Mouse (Mus musculus): ENCODE results near the gene Dact2. TPM values are rescaled to one million over a fixed set of nuclear protein-coding genes. Genes with fewer than 3 reads are reported as not detected.

Dact2 gene
- polyA plus RNA-seq, 1 experiment from 2014 or later, result 2.6 TPM

DNA sequence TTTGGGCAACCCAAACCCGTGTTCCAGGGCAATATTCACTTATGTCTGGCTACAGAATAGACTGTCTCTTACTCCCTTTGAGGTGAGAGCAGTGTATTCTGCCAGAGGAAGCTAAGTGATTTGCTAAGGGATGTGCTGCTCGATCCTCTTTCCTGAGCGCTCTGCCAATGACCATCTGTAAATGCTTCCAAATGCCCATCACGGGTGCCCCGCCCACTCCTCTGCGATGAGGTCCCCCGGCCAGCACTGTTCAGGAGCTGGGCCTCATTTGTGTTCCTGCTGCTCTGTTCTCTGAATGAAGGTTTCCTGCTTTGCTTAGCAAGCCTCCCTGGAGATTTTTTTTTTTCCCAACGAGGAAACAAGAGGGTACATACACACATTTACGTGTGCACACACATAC, 11.2 kb downstream of the Dact2 start:
- no peaks in the 10 kb centered on the region for H3K9me3 ChIP-seq (ENCODE audit: low read length)
- peaks cover 3% of the 10 kb centered on the region; the same call in 1 of the 2 replicates for H3K4me1 ChIP-seq (ENCODE audit: insufficient read depth, low read depth, low read length)
- TF ChIP-seq EP300 (IDR thresholded peaks at IDR 0.05) (no peak), CTCF (IDR thresholded peaks at IDR 0.05) (no peak)
- no peak overlapping the region for H3K4me2 ChIP-seq (replicated peaks; ENCODE audit: low read depth, low read length)
- ATAC-seq (no peak), DNase-seq (ENCODE audit: low spot score) (no peak)
- no peaks in the 10 kb centered on the region for H3K27me3 ChIP-seq (replicated peaks; ENCODE audit: insufficient read depth, low read length)
- WGBS, result 63% methylated on average over 9 of the region's 9 CpGs
- H3K27ac ChIP-seq (ENCODE audit: low read length), result no peak overlapping the region
- no peaks in the 10 kb centered on the region; the same call in 1 of the 2 replicates for H3K36me3 ChIP-seq (ENCODE audit: insufficient read depth, low read length)
- H3K9ac ChIP-seq (replicated peaks; ENCODE audit: low read depth), result no peak overlapping the region
- no peak overlapping the region for H3K4me3 ChIP-seq (ENCODE audit: low read depth, low read length)

DNA sequence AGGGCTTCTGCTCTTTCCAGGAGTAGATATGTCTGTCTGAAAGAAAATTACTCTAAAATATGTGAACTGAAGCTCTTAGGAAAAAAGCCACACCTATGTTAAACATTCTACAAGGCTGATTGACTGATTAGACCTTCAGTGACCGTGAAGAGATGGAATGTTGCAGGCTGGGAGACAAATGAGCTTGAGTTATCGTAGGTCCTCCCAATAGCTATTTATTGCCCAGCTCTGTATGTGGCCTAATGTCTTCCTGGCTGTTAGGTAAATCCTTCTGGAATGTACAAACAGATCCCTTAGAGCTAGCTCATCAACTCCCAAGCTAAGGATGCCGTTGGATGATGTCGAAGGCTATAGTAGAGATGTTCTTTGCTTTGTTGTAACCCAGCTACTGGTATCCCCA, 11.7 kb downstream of the Dact2 start:
- Histone ChIP-seq H3K9me3 (ENCODE audit: low read length) (no peaks in the 10 kb centered on the region), H3K4me2 (replicated peaks; ENCODE audit: low read depth, low read length) (no peak overlapping the region), H3K4me3 (ENCODE audit: low read depth, low read length) (no peak overlapping the region), H3K27ac (ENCODE audit: low read length) (no peak overlapping the region), H3K4me1 (ENCODE audit: insufficient read depth, low read depth, low read length) (peaks cover 3% of the 10 kb centered on the region; the same call in 1 of the 2 replicates), H3K9ac (replicated peaks; ENCODE audit: low read depth) (no peak overlapping the region), H3K27me3 (replicated peaks; ENCODE audit: insufficient read depth, low read length) (no peaks in the 10 kb centered on the region), H3K36me3 (ENCODE audit: insufficient read depth, low read length) (no peaks in the 10 kb centered on the region; the same call in 1 of the 2 replicates)
- 46% methylated on average over 4 of the region's 4 CpGs for WGBS
- TF ChIP-seq CTCF (IDR thresholded peaks at IDR 0.05), result no peak
- TF ChIP-seq EP300 (IDR thresholded peaks at IDR 0.05), result no peak
- no peak for DNase-seq (ENCODE audit: low spot score)
- ATAC-seq, result no peak

DNA sequence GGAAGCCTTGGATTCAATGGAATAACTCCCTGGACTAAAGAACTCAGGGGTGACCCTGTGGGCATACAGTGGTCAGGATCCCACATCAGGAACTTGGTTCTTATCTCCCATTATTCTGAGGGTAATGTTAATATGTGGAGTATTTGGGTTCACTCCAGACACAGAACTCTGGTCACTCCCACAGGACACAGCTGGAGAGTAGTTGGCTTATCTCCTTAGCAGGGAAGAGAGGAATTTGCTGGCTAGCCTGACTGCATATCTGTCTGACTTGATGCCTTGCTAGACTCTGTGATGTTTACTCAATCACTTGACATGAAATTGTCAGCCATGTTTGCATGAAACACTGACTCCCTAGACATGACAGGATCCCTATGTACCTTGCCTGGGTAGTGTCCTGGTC, 15.6 kb downstream of the Dact2 start:
- peak; percentile 71; the same call in 1 of the 2 replicates for ATAC-seq
- Histone ChIP-seq H3K4me2 (replicated peaks; ENCODE audit: low read depth, low read length) (no peak overlapping the region), H3K4me3 (ENCODE audit: low read depth, low read length) (no peak overlapping the region), H3K9me3 (ENCODE audit: low read length) (no peaks in the 10 kb centered on the region), H3K9ac (replicated peaks; ENCODE audit: low read depth) (no peak overlapping the region), H3K4me1 (ENCODE audit: insufficient read depth, low read depth, low read length) (peaks cover 3% of the 10 kb centered on the region; the same call in 1 of the 2 replicates), H3K27ac (ENCODE audit: low read length) (no peak overlapping the region), H3K36me3 (ENCODE audit: insufficient read depth, low read length) (no peaks in the 10 kb centered on the region), H3K27me3 (replicated peaks; ENCODE audit: insufficient read depth, low read length) (no peaks in the 10 kb centered on the region)
- DNase-seq (ENCODE audit: low spot score), result peak; percentile 45
- TF ChIP-seq CTCF (IDR thresholded peaks at IDR 0.05) (no peak), EP300 (IDR thresholded peaks at IDR 0.05) (no peak)

DNA sequence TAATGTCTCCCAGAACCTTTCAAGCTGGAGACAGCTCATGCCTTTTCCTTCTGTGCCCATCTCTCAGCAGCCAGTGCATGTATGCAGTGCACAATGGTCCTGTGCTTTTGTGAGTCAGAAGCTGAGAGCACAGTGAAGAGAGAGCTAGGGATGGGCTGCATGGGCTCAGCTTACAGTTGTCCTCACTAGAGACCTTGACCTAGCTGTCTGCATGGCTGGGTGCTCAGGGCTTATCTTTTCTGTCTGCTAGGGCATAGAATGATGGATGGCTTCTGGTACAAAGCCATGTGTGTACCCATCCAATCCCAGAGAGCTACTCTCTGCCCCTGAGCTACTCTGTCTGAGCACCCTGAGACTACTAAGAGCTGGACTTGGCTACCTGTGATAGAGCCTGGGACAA, 17.0 kb downstream of the Dact2 start:
- Histone ChIP-seq H3K36me3 (ENCODE audit: insufficient read depth, low read length) (no peaks in the 10 kb centered on the region), H3K4me3 (ENCODE audit: low read depth, low read length) (no peak overlapping the region), H3K9me3 (ENCODE audit: low read length) (no peaks in the 10 kb centered on the region), H3K27ac (ENCODE audit: low read length) (no peak overlapping the region), H3K4me2 (replicated peaks; ENCODE audit: low read depth, low read length) (no peak overlapping the region), H3K9ac (replicated peaks; ENCODE audit: low read depth) (no peak overlapping the region), H3K27me3 (replicated peaks; ENCODE audit: insufficient read depth, low read length) (no peaks in the 10 kb centered on the region), H3K4me1 (ENCODE audit: insufficient read depth, low read depth, low read length) (peaks cover 3% of the 10 kb centered on the region; the same call in 1 of the 2 replicates)
- TF ChIP-seq EP300 (IDR thresholded peaks at IDR 0.05), result no peak
- no peak for TF ChIP-seq CTCF (IDR thresholded peaks at IDR 0.05)
- ATAC-seq, result no peak
- DNase-seq (ENCODE audit: low spot score), result no peak

DNA sequence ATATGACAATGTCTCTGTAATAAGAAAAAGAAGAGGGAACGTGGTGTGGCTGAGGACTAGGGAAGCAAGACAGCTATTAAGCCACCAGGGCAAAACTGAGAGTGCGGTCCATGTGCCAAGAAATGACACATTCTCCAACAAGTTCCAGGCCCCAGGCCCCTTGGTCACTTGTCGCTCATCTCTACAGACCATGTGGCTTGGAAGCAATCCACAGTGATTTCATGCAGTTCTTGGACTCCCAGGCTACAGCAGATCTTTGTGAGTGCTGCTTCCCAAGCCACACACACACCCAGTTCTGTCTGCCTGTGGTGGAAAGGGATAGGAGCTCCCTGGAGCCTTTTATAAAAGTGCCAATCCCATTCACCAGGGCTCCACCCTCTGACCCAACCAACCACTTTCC, 17.9 kb downstream of the Dact2 start:
- H3K4me3 ChIP-seq (ENCODE audit: low read depth, low read length), result no peak overlapping the region
- H3K36me3 ChIP-seq (ENCODE audit: insufficient read depth, low read length), result no peaks in the 10 kb centered on the region
- peaks cover 3% of the 10 kb centered on the region; the same call in 1 of the 2 replicates for H3K4me1 ChIP-seq (ENCODE audit: insufficient read depth, low read depth, low read length)
- DNase-seq (ENCODE audit: low spot score), result no peak
- H3K9ac ChIP-seq (replicated peaks; ENCODE audit: low read depth), result no peak overlapping the region
- ATAC-seq, result no peak
- WGBS, result 60% methylated on average over 3 of the region's 3 CpGs
- no peaks in the 10 kb centered on the region for H3K27me3 ChIP-seq (replicated peaks; ENCODE audit: insufficient read depth, low read length)
- no peak overlapping the region for H3K4me2 ChIP-seq (replicated peaks; ENCODE audit: low read depth, low read length)
- TF ChIP-seq CTCF (IDR thresholded peaks at IDR 0.05), result no peak
- no peak for TF ChIP-seq EP300 (IDR thresholded peaks at IDR 0.05)
- no peaks in the 10 kb centered on the region for H3K9me3 ChIP-seq (ENCODE audit: low read length)
- no peak overlapping the region for H3K27ac ChIP-seq (ENCODE audit: low read length)

DNA sequence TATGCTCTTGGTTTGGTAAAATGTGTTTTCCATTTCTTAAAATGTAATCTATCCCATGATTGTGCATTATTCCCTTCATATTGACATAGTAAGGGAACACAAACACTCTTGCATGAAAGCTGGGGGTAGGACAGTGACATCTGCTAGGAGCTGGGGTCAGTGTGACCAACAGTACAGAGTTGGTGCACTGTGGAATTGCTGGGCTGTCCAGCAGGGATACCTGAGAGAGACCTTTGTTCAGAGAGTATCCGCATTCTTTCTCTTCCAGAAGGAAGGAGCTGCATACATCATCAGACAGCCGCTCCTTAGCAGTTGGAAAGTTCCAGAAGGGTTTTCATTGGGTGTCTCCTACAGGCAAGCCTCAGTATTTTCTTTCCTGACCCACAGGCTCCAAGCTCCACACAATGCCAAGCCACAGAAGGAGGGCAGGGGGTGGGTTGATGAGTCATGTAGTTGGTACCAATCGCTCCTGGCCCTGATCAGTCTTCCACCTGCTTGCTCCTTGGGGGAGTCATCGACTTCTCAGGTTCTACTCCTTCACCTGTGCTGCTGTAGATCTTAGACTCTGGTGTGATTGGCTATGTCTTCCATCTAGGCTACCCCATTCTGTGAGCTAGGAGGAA, 19.8 kb downstream of the Dact2 start:
- DNase-seq (ENCODE audit: low spot score) (no peak), ATAC-seq (no peak)
- Histone ChIP-seq H3K4me1 (ENCODE audit: insufficient read depth, low read depth, low read length) (peaks cover 3% of the 10 kb centered on the region; the same call in 1 of the 2 replicates), H3K27ac (ENCODE audit: low read length) (no peak overlapping the region), H3K36me3 (ENCODE audit: insufficient read depth, low read length) (no peaks in the 10 kb centered on the region), H3K9ac (replicated peaks; ENCODE audit: low read depth) (no peak overlapping the region), H3K27me3 (replicated peaks; ENCODE audit: insufficient read depth, low read length) (no peaks in the 10 kb centered on the region), H3K4me2 (replicated peaks; ENCODE audit: low read depth, low read length) (no peak overlapping the region), H3K9me3 (ENCODE audit: low read length) (no peaks in the 10 kb centered on the region), H3K4me3 (ENCODE audit: low read depth, low read length) (no peak overlapping the region)
- TF ChIP-seq CTCF (IDR thresholded peaks at IDR 0.05) (no peak), EP300 (IDR thresholded peaks at IDR 0.05) (no peak)
- WGBS, result 81% methylated on average over 4 of the region's 4 CpGs

Measured in lung, postnatal 0 days (tissue).